Mouse (Mus musculus) frontal cortex, postnatal 25 days (tissue): ENCODE measurements at regions not wholly inside any gene's neighbourhood (a gene's known extent, or its start where the extent isn't known, plus 50 kb on each side); places are given as distances from the start of the nearest gene placed in this dataset.
A peak's percentile ranks its signal among the peaks of the same experiment; 100 is the strongest.

Experiments
- DNase-seq, 2 experiments: peaks; one replicate each; pipeline ENCODE4 v3.0.0; 2022; ENCODE audit warnings: low spot score in 2 of 2

DNA sequence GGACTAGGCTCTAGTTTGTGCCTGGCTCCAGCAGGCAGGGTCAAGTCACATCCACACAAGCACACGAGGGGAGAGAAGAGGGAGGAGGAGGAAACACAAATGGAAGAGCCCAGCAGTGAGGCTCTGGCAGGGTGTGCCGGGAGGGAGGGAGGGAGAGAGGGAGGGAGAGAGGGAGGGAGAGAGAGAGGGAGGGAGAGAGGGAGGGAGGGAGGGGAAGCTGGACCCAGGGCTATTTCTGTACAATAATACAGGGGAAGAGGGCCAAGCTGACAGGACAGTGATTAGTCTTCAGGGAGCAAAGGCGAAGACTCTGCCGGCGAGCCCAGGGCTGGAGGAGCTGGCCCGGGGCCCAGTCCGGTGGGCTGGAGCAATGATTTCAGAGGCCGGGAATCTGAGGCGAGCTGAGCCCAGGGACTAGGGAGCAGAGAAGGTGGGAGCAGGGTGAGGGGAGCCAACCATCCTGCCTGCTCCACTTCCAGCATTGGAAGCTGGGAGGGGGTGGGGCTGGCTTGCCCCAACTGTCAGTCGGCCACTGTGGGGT lies 155.6 kb downstream of the Efnb1 start:
- DNase-seq, result no peak

DNA sequence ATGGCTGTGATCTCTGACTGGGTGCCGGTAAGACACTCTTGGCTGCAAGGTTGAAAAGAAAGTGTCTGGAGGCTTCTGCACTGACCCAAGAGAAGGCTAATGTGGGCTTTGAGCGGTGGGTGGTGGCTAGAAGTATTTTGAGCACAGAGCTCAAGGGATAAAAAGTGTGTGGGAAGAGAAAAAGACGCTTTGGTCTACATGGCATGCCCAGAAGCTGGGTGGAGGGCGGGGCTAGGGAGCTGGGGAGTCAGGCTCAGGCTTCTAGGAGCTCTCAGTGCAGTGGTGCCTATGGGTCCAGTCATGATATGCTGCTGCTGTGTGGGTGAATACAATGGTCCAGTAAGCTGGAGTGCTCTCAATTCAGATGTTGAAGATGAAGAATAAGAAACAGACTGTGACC lies 152.1 kb downstream of the Efnb1 start:
- DNase-seq, result no peak

DNA sequence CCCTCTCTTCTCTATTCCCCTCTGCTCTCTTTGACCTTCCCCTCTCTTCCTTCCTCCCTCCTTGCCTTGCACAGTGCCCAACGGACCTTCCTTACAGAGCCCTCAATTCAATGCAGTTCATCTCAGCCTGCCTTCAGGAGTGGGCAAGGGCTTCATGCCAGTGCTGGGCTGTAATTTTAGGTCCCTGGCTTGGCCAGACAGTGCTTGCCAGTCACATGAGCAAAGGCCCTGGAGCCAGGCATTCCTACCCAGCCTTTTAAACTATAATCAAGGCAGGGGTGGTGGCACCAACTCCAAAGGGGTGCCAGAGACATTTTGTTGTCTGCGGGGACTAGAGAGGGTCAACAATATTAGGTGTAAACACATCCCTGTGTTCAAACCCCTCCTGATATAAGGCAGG lies 150.9 kb downstream of the Efnb1 start:
- no peak for DNase-seq

DNA sequence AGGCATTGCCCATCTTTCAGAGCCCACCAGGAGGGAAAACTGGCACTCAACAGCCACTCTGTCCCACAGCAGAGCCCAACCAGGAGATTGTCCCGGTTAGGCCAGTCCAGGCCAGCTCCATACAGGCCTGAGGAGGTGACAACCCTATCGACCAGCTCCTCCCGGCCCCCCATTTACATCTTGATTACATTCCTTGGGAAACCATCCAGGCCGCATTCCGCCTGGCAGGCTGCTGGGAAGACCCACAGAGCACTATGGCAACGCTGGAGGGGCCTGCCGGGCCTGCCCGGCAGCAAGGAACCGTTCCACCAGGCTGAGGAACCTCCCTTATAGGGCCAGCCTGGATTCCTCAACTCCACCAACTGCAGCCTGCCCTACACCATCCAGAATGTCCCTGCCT lies 149.7 kb downstream of the Efnb1 start:
- DNase-seq, result no peak

DNA sequence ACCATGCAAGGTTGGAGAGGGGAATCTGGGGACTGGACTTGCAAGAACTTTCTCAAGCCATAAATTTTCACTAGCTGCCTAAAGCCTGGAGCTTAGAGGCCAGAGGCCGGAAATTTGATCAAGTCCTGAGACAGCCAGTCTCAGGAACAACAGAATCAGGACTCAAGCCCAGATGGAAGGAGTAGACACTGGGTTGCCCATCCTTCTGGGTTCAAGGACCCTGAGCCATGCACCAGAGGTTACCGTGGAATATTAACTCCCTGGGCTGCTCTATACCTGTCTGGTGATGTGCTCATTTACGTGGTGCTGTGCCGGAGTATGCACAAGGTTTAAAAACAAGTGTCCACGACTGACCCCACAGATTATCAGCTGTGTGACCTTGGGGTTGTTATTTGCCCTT lies 145.1 kb downstream of the Efnb1 start:
- no peak for DNase-seq

DNA sequence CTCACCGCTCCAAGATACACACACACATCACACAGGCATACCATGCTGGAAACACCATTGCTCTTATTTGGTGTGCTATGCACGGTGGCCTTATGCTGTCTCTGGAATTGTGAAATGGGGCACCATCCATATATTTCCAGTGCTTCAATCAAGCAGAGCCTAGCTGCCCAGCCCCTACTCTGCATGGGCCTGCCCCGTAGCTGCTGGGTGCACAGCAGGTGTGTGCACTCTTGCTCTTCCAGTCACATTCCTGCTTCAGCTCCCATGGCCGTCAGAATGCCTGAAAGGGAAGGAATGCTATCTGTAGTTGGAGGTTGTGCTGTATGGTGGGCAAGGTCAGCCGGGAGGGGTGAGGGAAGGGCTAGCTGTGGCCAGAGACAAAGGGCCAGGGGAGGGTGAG lies 144.6 kb downstream of the Efnb1 start:
- DNase-seq, result no peak

DNA sequence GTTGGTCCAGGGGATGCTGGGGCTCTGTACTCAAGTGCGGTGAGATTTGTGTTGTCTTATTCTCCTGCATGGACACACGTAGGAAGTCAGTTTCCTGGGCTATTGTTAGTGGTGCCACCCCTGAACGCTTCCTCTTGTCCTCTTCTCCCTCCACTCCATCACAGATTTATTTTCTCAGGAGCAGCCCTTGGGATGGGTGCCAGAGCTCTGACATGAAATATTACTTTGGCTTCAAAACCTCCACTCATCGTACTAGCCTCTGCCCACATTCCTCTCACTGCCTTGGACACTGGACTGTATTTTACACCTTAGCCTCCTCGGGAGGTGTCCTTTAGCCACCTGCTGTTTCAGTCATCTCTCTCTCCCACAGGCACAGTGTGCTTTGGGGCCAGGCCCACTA lies 139.6 kb downstream of the Efnb1 start:
- no peak for DNase-seq

DNA sequence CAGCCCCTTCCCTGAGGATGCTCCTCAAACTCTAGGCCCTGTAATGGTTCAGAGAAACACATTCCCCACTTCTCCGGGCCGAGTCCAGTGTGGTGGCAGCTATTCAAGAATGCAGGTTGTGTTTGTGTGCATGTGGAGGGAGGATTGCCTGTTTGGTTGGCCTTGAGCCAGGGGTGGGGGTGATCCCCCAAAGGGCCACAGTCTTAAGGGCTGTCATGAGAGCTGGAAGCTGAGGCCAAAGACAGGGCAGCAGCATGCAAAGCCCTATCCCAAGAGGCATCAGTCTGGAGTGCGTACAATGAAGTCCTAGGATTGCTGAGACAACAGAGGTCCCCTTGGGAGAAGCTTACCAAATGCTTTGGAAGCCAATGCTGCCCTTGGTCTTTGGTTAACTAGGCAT lies 136.0 kb downstream of the Efnb1 start:
- DNase-seq, result no peak

DNA sequence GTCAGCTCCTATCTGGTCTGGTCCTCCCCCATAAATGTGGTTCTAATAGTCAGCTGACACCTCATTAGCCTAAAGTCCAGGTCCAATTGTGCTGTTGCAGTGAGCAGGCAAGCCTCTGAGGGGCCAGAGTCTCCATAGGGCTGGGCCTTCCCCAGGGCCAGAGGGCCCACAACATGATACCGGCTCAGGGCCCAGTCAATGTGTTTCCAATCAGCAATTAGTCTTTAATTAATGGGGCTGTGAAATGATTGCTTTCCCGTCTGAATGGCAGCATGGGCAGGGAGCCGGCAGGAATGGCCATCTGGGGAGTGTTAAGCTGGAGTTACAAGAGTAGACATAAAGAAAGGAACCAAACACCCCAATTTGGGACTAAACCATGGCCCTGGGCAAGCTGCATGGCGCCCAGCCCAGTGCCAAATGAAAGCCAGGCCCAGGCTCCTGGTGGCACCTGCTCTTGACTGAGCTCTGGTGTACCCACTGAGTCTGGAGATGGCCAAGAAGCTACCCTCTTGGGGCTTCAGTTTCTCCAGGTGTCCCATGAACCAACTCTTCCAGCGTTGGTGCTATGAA lies 113.2 kb downstream of the Efnb1 start:
- no peak for DNase-seq

DNA sequence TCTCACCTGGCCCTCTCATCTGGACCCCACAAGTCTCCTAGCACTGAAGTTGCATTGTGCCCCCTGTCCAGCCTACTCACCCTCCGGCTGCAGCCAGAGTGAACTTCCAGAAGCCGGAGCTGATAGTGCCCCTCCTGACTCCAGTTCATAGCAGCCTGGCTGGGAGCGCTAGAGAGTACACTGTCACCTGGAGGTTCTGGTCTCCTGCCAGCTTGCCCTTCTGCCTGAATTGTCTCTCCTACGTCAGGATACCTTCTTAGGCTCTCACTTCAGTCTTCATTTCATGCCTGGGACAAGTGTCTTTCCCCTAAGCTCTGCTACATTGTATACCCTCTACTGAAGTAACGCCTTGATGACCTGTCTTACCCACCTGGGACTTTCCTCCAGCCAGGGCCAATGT lies 112.3 kb downstream of the Efnb1 start:
- no peak for DNase-seq

DNA sequence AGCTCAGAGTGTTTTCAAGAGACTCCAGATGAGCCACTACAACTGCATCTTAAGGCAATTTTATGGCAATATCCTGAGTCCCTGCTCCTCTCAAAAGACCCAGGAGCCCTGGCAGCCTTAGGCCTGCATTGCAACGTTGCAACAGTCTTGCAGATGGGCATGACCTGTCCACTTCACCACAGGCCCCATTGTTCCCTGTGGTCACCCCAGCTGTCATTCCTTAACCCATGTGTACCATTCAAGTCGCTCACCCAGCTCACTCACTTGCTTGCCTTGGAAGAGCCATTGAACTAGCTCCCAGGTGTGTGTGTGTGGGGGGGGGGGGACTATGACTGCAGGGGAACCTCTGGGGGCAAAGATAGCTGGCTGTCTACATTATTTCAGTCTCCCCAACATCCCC lies 110.8 kb downstream of the Efnb1 start:
- DNase-seq, result no peak

DNA sequence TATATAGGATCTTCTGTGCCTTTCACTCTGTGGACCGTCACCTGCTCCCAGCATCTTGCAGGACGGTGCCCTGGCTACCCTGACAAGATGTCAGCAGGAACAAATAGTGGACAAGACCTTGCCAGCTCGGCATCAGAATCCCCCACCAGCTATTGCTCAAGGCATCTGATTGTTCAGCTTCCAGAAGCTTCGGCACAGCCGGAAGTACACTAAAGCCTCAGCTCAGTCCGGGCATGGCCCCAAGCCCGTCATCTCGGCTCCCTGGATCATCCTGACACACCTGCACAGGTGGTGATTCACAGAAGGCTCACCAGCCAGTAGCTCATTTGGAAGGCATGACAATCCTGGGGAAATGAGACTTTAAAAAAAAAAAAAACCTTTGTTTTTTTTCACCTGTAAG lies 110.1 kb downstream of the Efnb1 start:
- no peak for DNase-seq

DNA sequence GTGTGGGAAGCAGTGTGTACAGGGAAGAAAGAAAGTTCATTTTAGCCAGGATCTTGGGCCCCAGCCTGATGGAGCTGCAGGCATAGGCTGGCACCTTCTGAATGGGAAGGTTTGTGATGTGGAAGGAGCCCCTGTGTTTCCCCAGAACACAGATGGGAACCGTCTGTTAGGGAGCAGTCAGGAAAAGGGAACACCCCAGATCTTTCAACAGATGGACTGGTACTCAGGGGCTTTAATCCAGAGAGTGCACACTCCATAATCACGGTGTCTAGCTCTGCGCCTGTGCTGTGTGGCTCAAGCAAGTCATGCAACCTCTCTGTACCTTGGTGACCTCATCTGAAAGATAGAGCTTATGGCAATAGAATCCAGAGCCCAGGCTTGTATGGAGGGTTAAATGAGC lies 109.6 kb downstream of the Efnb1 start:
- DNase-seq, result no peak

DNA sequence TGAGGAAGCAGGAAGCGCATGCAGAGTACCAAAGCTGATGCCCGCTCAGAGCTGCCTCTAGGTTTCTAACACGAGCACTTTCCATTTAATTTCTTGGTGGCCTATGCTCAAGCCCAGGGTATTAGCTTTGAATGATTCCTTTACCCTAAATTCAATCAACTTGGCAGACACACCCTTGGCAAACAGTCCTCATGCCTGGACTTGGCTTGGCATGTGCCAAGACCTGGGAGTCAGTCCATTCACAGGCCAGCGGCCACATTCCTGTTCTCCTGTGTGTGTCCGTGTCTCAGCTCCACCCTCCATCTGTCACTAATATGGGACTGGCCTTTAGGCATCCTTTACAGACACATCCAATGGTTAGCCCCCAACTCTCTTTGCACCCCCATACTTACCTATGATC lies 107.3 kb downstream of the Efnb1 start:
- DNase-seq, result no peak

DNA sequence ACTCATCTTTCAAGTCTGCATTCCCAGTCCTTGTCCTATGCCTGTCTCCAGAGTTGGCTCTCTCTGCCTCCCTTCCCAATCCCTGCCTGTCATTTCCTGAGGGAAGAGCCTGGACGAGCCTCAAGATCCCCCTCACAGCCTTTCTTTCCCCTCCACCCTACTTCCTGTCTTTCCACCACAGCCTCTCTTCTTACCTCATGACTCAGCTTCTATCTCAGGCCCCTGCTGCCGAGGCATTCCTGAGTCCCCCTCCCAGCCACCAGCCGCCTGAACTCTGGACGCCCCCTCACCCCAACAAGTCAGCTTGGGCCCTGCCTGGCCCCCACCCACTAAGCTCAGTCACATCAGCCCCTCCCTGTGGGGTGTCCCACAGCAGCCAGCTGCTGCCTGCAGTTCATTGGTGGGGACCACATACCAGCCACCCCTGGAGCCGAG lies 105.8 kb downstream of the Efnb1 start:
- DNase-seq, result no peak

DNA sequence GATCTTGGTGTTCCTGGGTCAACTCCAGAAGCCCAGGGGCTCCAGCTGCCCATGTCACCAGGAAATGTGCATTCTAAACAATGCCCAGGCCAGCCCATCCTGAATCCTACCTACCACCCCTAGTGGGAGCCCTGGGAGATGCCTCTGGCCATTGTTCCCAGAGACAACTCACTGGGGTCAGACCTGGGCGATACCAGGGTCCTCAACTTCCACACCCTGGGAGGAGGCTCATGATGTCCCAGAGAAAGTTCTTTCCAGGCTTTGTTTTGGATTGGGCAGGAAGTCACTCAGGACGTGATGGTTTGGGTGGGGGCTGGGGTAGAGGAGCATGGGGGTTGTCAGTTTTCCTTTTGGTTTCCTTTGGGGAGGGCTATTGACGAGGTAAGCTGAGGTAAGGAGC lies 97.1 kb downstream of the Efnb1 start:
- no peak for DNase-seq

DNA sequence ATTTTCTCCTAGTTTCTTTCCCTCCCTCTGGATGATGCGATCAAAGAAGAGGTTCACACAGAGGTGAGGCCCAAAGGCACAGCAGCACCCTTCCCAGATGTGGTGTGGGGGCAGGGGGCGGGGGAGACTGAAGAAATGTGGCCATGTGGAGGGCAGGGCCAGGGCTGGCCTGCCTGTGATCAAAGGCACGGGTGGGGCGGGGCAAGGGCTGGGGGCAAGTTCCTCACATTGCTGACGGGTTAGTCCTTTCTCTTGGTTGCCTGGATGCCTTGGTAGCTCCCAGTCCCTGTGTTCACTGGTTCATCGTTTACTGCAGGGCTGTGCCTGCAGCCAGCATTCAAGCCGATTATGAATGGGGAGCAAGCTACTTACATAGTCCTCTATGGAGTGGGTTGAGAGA lies 96.4 kb downstream of the Efnb1 start:
- no peak for DNase-seq

DNA sequence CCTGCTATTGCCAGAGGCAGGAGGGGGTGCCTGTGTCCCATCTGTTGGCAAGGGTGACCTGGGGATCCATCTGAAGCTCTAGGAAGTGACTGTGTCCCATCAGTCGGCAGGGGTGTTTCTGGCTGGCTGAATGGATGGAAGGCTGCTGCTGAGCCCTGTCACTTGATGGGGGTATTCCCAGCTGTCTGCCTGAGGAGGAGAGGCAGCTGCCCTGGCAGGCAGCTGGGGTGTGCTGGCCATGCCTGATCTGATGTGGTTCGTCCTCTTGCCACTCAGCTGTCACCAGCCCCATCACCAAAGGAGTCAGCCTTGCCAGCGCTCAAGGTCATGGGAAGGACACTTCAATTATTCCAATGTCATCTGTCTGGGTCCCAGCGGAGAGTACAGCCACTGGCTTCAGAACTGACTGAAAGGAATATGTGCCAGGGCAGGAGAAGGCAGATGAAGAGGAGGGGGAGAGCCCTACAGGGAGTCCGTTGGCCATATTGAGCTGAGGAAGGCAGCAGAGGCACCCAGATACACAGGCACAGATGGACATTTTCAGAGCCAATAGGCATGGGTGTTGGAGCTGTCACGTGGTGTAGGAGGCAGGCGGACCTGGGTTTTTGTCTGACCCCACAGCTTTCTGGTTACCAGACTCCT lies 89.3 kb downstream of the Efnb1 start:
- DNase-seq, result no peak

DNA sequence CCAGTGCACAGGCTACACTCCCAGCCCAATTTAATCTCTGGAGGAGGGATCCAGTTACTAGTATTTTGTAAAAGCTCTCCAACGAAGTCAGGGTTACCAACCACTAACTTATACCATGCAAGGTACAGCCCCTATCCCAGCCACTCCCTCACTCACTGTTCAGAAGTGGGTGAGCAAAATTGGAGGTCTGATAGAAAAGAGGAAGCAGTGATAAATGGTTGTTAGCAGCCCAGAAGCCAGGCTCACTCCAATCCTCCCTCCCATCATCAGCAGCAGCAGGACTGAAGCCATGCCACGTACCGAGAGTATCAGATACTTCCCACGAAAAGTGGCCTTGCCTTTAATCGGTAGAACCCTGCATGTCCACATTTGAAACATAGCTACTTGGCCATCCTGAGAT lies 86.1 kb downstream of the Efnb1 start:
- DNase-seq, result no peak

DNA sequence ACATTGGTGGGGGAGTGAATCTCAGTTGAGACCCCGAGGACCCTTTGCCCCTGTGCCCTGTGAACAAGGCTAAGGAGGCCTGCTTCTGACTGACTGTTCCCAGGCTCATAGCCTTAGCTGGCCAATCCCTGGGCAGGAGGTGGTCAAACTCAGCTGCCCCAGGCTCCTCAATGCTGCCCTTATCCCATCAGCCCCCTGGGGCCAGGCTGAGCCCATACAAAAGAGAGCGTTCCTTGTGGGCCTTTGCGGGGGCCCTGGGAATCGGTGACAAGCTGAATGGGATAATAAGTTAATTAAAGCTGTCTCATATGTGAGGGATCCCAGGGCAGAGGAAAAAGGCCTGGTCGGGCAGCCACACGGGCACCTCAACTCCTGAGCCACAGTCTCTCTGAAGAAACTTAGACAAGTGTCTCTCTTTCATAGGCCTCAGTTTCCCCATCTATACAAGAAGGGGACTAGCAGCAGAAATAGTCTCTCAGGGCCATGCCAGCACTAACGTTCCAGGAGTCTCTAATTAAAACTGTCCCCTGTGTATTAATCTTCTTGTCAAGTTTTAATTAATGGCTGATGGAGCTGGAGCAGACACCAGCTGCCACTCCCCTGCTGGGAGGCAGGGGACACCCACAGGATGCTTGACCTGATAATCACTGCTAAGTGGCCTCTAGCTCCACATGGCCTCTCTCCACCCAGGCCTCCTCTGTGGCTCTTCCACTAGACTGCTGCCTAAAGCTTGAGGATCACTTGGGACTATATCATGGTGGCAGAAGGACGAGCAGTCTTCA lies 84.9 kb downstream of the Efnb1 start:
- no peak for DNase-seq

DNA sequence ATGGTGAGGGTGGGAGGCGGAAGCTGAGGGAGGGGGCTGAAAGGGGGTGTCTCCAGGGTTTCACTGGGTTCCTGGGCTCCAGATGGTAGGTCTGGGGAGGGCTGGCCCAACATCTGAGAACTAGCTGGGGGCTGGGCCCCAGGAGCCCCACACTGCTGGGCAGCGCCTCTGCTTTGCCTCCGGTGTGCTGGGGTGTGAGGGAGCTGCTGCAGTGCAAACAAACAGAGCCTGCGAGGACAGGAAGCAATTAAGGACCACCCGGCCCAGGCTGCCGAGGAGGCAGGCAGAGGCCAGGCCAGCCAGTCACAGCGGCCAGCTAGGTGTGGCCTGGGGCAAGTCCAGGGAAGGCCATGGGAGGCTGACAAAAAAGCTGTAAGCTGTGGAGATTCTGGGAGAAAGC lies 82.3 kb downstream of the Efnb1 start:
- DNase-seq, result no peak

DNA sequence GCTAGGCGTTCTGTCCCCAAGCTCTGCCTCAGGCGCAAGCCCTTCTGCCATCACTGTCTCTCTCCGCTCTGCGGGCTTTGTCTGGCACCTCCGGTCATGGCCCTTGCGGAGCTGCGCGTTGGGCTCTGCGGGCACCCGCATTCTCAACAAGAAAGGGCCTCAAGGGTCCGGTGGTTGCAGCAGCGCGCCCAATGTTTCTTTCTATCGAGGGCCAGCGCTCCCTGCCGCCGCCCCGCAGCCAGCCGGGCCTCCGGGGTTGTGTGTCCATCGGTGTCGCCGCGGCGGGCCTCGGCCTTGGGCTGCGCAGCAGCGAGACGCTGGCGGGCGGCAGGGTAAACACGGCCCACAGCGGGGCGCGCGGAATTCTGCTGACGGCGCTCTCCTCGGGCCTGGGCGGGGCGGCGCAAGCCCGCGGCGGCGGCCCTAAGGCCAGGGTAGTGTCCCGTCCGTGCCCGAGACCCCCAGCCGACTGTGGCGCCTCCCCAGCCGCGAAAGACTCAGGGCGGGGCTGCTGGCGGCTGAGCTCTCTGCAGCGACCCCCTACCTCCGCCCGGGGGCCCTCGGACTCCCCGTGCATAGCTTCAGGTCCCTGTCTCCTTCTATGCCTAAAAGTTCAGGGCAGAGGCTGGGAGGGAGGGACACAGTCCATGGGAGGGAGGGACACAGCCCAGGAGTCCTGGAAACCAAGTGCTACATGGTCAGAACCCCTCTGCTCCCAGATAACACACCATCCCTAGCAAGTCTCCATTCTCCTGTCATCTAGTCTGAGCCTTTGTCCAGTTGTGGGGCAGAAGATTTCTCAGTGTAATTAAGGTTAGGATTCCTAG lies 80.9 kb downstream of the Efnb1 start:
- DNase-seq, result peak in 1 of 2 experiments; percentile 6
